Mouse (Mus musculus) kidney, postnatal 0 days (tissue): ENCODE data around the gene Blvrb. TPM values are rescaled to one million over a fixed set of nuclear protein-coding genes. Genes with fewer than 3 reads are reported as not detected.
"Not testable (repeated sequence)": the region's sequence is repeated elsewhere in the genome, so short reads cannot be mapped to it uniquely, and the experiment has no call there.

Source experiments
- ATAC-seq: fragments of 200-750 bp; cut with Nextera tagmentation; replicated peaks from 2 replicates; pipeline ENCODE4 v1.8.0; 2017; ENCODE audit warnings: low read depth, moderate number of reproducible peaks, moderate TSS enrichment, moderate library complexity; ENCODE audit not compliant: low FRiP score
- DNase-seq: peaks from one replicate; pipeline ENCODE4 v3.0.0-alpha.2; 2016; ENCODE audit warnings: low spot score
- H3K27ac ChIP-seq: fragments of 300-500 bp; sonication (generic); 2 replicates; pipeline ENCODE4 v1.5.1; 2014; ENCODE audit warnings: mild to moderate bottlenecking
- H3K27me3 ChIP-seq: fragments of 300-500 bp; sonication (generic); 2 replicates; pipeline ENCODE4 v1.6.1; 2014; ENCODE audit warnings: low read length, mixed read lengths; ENCODE audit not compliant: insufficient read depth
- H3K36me3 ChIP-seq: fragments of 300-500 bp; sonication (generic); 2 replicates; pipeline ENCODE4 v1.6.1; 2014; ENCODE audit warnings: low read length, mixed read lengths; ENCODE audit not compliant: insufficient read depth
- H3K4me1 ChIP-seq: fragments of 300-500 bp; sonication (generic); replicated peaks from 2 replicates; pipeline ENCODE4 v1.6.1; 2014; ENCODE audit warnings: antibody characterized with exemption, low read length, mixed read lengths; ENCODE audit not compliant: insufficient read depth
- H3K4me2 ChIP-seq: fragments of 300-500 bp; sonication (generic); 2 replicates; pipeline ENCODE4 v1.6.1; 2014; ENCODE audit warnings: mild to moderate bottlenecking, low read length, moderate library complexity, mixed read lengths
- H3K4me3 ChIP-seq: fragments of 300-500 bp; sonication (generic); replicated peaks from 2 replicates; pipeline ENCODE4 v1.5.1; 2014; ENCODE audit warnings: low read depth, low read length
- H3K9ac ChIP-seq: fragments of 300-500 bp; sonication (generic); 2 replicates; pipeline ENCODE4 v1.6.1; 2014; ENCODE audit warnings: low read depth, low read length
- H3K9me3 ChIP-seq: fragments of 300-500 bp; sonication (generic); replicated peaks from 2 replicates; pipeline ENCODE4 v1.6.1; 2016; ENCODE audit warnings: low read length, inconsistent platforms, mixed read lengths
- CTCF ChIP-seq: IDR thresholded peaks from 2 replicates; pipeline ENCODE4 v1.5.1; 2016; ENCODE audit warnings: antibody characterized with exemption, low read depth, mild to moderate bottlenecking, moderate library complexity
- WGBS: fragments of 180-500 bp; shearing (Covaris S2); extraction: QIAGEN DNeasy Blood & Tissue Kit; methylation state at CpG from one replicate; pipeline ENCODE4 v1.1.7; 2014; 5-methylcytosine and 5-hydroxymethylcytosine counted together
- polyA plus RNA-seq: library from polyadenylated mRNA; unstranded; fragments of >200 nt; fragmentation: Nextera tagmentation; extraction: Ambion mirVana; gene quantifications from 2 replicates; pipeline ENCODE4 v1.2.1, GENCODE M21; 2015

Blvrb gene
- polyA plus RNA-seq, 1 experiment from 2014 or later = 40.1 TPM

- no peaks in the 10 kb centered on the region for H3K27me3 ChIP-seq
- peak; percentile 96 for DNase-seq
- 0 out of 2 replicates have a peak, but pooled peaks cover 5% of the 10 kb centered on the region for H3K36me3 ChIP-seq
- no peaks in the 10 kb centered on the region for H3K9me3 ChIP-seq
- ATAC-seq = peak; percentile 74
- H3K4me3 ChIP-seq = peak overlapping the region; percentile 27
- peak overlapping the region; percentile 94 for H3K27ac ChIP-seq
- H3K4me2 ChIP-seq = peak overlapping the region; percentile 49
- peaks cover 16% of the 10 kb centered on the region for H3K4me1 ChIP-seq
- TF ChIP-seq CTCF = peak; percentile 69
- peak overlapping the region; percentile 55 for H3K9ac ChIP-seq
- under 1% methylated on average over 31 of the region's 33 CpGs for WGBS
These were observed 43.0 kb downstream of the Blvrb start for GRCm38 (mm10) chr7:27490543-27491329.

GRCm38 (mm10) chr7:27491856-27492255, 44.1 kb downstream of the Blvrb start:
- Histone ChIP-seq H3K9ac (no peak overlapping the region), H3K36me3 (0 out of 2 replicates have a peak, but pooled peaks cover 5% of the 10 kb centered on the region), H3K9me3 (no peaks in the 10 kb centered on the region), H3K27me3 (no peaks in the 10 kb centered on the region), H3K4me2 (no peak overlapping the region), H3K4me1 (peaks cover 15% of the 10 kb centered on the region), H3K27ac (peak overlapping the region; percentile 94), H3K4me3 (no peak overlapping the region)
- 76% methylated on average over 7 of the region's 7 CpGs for WGBS
- no peak for TF ChIP-seq CTCF
- ATAC-seq (no peak), DNase-seq (peak; percentile 11)

- H3K4me2 ChIP-seq = no peak overlapping the region
- H3K36me3 ChIP-seq = 0 out of 2 replicates have a peak, but pooled peaks cover 5% of the 10 kb centered on the region
- 0 out of 2 replicates have a peak overlapping the region, but pooled peaks have one; percentile 4 for H3K27ac ChIP-seq
- WGBS = 55% methylated on average over 3 of the region's 3 CpGs
- no peaks in the 10 kb centered on the region for H3K9me3 ChIP-seq
- ATAC-seq (no peak), DNase-seq (no peak)
- TF ChIP-seq CTCF = no peak
- peaks cover 15% of the 10 kb centered on the region for H3K4me1 ChIP-seq
- no peak overlapping the region for H3K4me3 ChIP-seq
- no peak overlapping the region for H3K9ac ChIP-seq
- H3K27me3 ChIP-seq = no peaks in the 10 kb centered on the region
These were observed 45.2 kb downstream of the Blvrb start for GRCm38 (mm10) chr7:27493022-27493421.

DNA sequence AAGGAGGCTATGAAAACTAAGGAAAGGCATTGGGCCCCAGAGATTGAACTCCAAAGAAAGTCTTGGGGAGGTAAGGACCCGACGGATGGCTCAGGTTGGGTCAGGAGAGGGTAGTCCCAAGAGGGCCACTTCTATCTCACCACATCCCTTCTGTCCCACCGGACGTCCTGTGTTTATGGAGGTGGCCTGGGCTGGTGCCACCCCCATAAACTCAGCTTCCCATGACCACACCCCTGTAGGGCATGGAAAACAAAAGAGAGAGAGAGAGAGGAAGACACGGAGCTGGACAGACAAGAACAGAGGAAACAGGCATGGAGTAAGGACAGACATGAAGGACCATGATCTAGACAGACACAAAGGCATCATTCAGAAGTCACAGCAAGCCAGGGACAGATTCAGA, 45.7 kb downstream of the Blvrb start:
- Histone ChIP-seq H3K27ac (0 out of 2 replicates have a peak overlapping the region, but pooled peaks have one; percentile 4), H3K36me3 (0 out of 2 replicates have a peak, but pooled peaks cover 5% of the 10 kb centered on the region), H3K4me2 (no peak overlapping the region), H3K4me1 (peaks cover 12% of the 10 kb centered on the region), H3K9ac (no peak overlapping the region), H3K27me3 (no peaks in the 10 kb centered on the region), H3K9me3 (no peaks in the 10 kb centered on the region), H3K4me3 (no peak overlapping the region)
- DNase-seq (no peak), ATAC-seq (no peak)
- 77% methylated on average over 5 of the region's 5 CpGs for WGBS
- TF ChIP-seq CTCF = no peak

DNA sequence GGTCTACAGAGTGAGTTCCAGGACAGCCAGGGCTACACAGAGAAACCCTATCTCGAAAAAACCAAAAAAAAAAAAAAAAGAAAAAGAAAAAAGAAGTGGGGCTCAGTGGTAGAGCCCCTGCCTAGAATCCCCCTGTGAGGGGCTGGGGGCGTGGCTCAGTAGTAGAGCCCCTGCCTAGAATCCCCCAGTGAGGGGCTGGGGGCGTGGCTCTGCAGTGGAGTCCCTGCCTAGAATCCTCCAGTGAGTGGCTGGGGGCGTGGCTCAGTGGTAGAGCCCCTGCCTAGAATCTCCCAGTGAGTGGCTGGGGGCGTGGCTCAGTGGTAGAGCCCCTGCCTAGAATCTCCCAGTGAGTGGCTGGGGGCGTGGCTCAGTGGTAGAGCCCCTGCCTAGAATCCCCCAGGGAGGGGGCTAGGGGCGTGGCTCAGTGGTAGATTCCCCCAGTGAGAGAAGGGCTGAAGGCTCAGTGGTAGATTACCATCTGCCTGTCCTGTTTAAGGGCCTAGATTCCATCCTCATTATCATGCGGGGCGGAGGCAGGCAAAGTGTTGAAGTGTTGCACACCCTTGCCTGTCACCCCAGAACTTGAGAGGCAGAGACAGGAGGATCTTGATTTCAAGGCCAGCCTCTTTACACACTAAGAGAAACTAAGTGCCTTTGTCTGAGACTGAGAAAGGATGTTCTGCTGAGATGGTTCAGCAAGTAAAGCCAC, 47.0 kb downstream of the Blvrb start:
- H3K9ac ChIP-seq, ATAC-seq: not testable (repeated sequence)
- WGBS = 92% methylated on average over 8 of the region's 9 CpGs

DNA sequence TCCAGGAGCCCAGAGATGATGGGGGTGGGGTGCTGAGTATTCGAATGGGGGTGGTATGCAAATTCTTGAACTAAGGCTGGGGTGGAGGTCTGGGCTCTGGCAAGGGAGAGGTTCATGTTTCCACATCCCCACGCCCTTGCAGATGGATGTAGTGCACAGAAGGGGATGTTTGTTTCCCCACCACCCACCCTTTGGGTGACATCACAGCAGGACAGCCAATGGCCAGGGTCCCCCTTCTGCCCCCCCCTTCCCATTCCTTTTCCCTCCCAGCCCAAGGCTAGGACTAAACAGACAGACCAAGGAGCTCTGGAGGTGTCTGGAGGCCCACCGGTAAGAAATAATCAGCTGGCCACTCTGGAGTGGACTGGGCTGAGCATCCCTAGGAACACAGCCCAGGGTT, 51.3 kb downstream of the Blvrb start, which contains the start of gene Prx:
Prx (plus strand) TSS at position 289 of the 400 bp plus-strand sequence.
- WGBS = 45% methylated on average over 3 of the region's 3 CpGs
- H3K4me2 ChIP-seq = no peak within 1 kb of the TSS
- no peak within 1 kb of the TSS for H3K9ac ChIP-seq
- no peaks in the 10 kb centered on the region for H3K27me3 ChIP-seq
- no peak for ATAC-seq
- DNase-seq = peak; percentile 11
- no peak within 1 kb of the TSS for H3K27ac ChIP-seq
- TF ChIP-seq CTCF = no peak
- H3K36me3 ChIP-seq = no peaks in the 10 kb centered on the region
- no peaks in the 10 kb centered on the region for H3K4me1 ChIP-seq
- H3K4me3 ChIP-seq = no peak within 1 kb of the TSS
- no peaks in the 10 kb centered on the region for H3K9me3 ChIP-seq

More for the DNA sequence above, 47.0 kb downstream of the Blvrb start:
- not testable (repeated sequence) for H3K36me3 ChIP-seq, H3K4me3 ChIP-seq, H3K9me3 ChIP-seq, DNase-seq, H3K27ac ChIP-seq, H3K4me2 ChIP-seq, H3K27me3 ChIP-seq, H3K4me1 ChIP-seq
